Mouse (Mus musculus) forebrain, embryonic 14.5 days (tissue): ENCODE data around the gene Zcchc7. TPM values are rescaled to one million over a fixed set of nuclear protein-coding genes. Genes with fewer than 3 reads are reported as not detected.
"Not testable (repeated sequence)": the region's sequence is repeated elsewhere in the genome, so short reads cannot be mapped to it uniquely, and the experiment has no call there.

ENCODE experiments used
- ATAC-seq: fragments of 200-750 bp; cut with Nextera tagmentation; 2 replicates; pipeline ENCODE4 v1.8.0; 2017; ENCODE audit warnings: mild to moderate bottlenecking, moderate library complexity
- DNase-seq: peaks from one replicate; pipeline ENCODE4 v3.0.0-alpha.2; 2015; ENCODE audit warnings: low spot score
- H3K27ac ChIP-seq: fragments of 300-500 bp; sonication (generic); 2 replicates; pipeline ENCODE4 v1.5.1; 2014; ENCODE audit warnings: low read depth, mild to moderate bottlenecking, control low read depth, low read length, moderate library complexity
- H3K27me3 ChIP-seq: fragments of 300-500 bp; sonication (generic); replicated peaks from 2 replicates; pipeline ENCODE4 v1.6.1; 2014; ENCODE audit warnings: low read length, control low read depth, mixed read lengths; ENCODE audit not compliant: control insufficient read depth, insufficient read depth
- H3K36me3 ChIP-seq: fragments of 300-500 bp; sonication (generic); 2 replicates; pipeline ENCODE4 v1.6.1; 2014; ENCODE audit warnings: low read length, control low read depth; ENCODE audit not compliant: control insufficient read depth, insufficient read depth
- H3K4me1 ChIP-seq: fragments of 300-500 bp; sonication (generic); 2 replicates; pipeline ENCODE4 v1.6.1; 2014; ENCODE audit warnings: antibody characterized with exemption, low read length, control low read depth; ENCODE audit not compliant: control insufficient read depth, insufficient read depth
- H3K4me2 ChIP-seq: fragments of 300-500 bp; sonication (generic); 2 replicates; pipeline ENCODE4 v1.6.1; 2014; ENCODE audit warnings: mild to moderate bottlenecking, control low read depth, low read length
- H3K4me3 ChIP-seq: fragments of 300-500 bp; sonication (generic); 2 replicates; pipeline ENCODE4 v1.5.1; 2014; ENCODE audit warnings: low read depth, low read length, control low read depth
- H3K9ac ChIP-seq: fragments of 300-500 bp; sonication (generic); 2 replicates; pipeline ENCODE4 v1.6.1; 2014; ENCODE audit warnings: mild to moderate bottlenecking, low read length, control low read depth, moderate library complexity
- H3K9me3 ChIP-seq: fragments of 300-500 bp; sonication (generic); replicated peaks from 2 replicates; pipeline ENCODE4 v1.6.1; 2016; ENCODE audit warnings: low read length, control low read depth, mixed read lengths; ENCODE audit not compliant: control insufficient read depth
- WGBS: fragments of 180-500 bp; shearing (Covaris S2); extraction: QIAGEN DNeasy Blood & Tissue Kit; methylation state at CpG from one replicate; pipeline ENCODE4 v1.1.7; 2014; 5-methylcytosine and 5-hydroxymethylcytosine counted together
- polyA plus RNA-seq: library from polyadenylated mRNA; unstranded; fragments of >200 nt; fragmentation: Nextera tagmentation; extraction: Ambion mirVana; gene quantifications from 2 replicates; pipeline ENCODE4 v1.2.1, GENCODE M21; 2014

Gene Zcchc7
- polyA plus RNA-seq, 1 experiment from 2014 or later: 23.2 TPM

- H3K4me3 ChIP-seq: no peak overlapping the region
- no peaks in the 10 kb centered on the region for H3K4me1 ChIP-seq
- WGBS: 91% methylated on average over 4 of the region's 4 CpGs
- no peak for DNase-seq
- ATAC-seq: no peak
- peaks cover 24% of the 10 kb centered on the region for H3K27me3 ChIP-seq
- H3K9ac ChIP-seq: no peak overlapping the region
- no peak overlapping the region for H3K4me2 ChIP-seq
- H3K9me3 ChIP-seq: no peaks in the 10 kb centered on the region
- H3K36me3 ChIP-seq: no peaks in the 10 kb centered on the region
- no peak overlapping the region for H3K27ac ChIP-seq
Measured at GRCm38 (mm10) chr4:44721237-44721636, 34.4 kb upstream of the Zcchc7 start.

DNA sequence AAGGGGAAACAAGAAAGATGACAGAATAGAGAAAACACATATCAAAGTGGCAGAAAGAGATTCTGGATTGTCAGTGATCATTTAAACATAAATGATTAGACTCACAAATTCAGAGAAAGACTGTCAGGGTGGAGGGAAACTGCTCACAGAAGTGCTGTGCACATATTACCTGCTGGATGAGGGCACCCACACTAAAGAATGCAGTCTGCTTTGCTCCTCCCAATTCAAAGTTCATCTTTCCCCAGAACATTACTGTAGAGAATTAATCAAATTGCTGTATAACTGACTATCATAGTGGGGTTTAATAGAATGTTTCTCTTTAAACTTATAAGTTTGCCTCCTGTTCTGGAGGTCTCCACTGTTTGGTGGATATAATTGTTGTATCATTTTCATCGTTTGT is 15.2 kb upstream of the Zcchc7 start:
- no peak overlapping the region for H3K4me3 ChIP-seq
- ATAC-seq (no peak), DNase-seq (no peak)
- H3K9me3 ChIP-seq: no peaks in the 10 kb centered on the region
- WGBS: 81% methylated on average over 1 of the region's 1 CpGs
- no peak overlapping the region for H3K27ac ChIP-seq
- no peaks in the 10 kb centered on the region for H3K36me3 ChIP-seq
- no peaks in the 10 kb centered on the region for H3K4me1 ChIP-seq
- no peaks in the 10 kb centered on the region for H3K27me3 ChIP-seq
- no peak overlapping the region for H3K4me2 ChIP-seq
- no peak overlapping the region for H3K9ac ChIP-seq

DNA sequence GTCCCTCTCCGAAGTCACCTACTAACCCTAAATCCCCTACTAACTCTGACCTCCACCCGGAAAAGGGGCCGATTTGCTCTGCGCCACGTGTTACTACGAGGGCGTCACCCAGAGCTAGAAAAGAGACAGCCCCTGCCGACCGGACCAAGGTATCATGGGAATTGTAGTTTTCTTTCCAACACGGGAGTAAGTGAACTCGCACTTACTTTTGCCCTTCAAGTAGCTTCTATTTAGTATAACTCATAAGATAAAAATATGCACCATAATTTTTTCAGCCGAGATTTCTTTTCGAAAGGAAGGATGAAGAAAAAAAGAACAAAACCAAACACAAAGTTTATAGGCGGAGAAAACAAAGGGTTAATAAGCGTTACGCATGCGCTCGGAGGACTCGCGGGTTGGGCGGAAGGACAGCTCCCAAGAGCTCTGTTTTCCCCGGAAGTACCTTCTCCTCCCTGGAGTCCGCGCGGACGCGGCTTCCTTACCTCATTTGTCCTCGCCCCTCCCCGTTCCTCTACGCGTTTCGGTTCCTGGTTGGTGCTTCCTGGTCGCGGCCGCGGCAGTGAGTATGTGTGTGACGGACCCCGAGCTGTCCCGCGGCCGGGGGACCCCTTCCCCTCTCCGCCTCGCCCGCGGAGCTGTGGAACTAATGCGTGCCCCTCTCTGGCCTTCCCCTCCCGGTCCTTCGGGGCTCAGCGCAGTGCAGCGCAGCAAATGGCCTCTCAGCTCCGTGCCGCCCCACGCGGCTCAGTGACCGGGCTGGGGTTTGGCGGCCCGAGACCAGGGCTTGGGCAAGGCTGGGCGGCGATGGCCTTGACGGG is 666 bp downstream of the Zcchc7 start:
- DNase-seq: peak; percentile 98
- H3K4me3 ChIP-seq: peak overlapping the region; percentile 87
- H3K27ac ChIP-seq: peak overlapping the region; percentile 86
- H3K9ac ChIP-seq: peak overlapping the region; percentile 94
- no peaks in the 10 kb centered on the region for H3K9me3 ChIP-seq
- H3K4me2 ChIP-seq: peak overlapping the region; percentile 86
- peak; percentile 99 for ATAC-seq
- no peaks in the 10 kb centered on the region for H3K27me3 ChIP-seq
- H3K4me1 ChIP-seq: no peaks in the 10 kb centered on the region
- H3K36me3 ChIP-seq: no peaks in the 10 kb centered on the region
- under 1% methylated on average over 60 of the region's 60 CpGs for WGBS

DNA sequence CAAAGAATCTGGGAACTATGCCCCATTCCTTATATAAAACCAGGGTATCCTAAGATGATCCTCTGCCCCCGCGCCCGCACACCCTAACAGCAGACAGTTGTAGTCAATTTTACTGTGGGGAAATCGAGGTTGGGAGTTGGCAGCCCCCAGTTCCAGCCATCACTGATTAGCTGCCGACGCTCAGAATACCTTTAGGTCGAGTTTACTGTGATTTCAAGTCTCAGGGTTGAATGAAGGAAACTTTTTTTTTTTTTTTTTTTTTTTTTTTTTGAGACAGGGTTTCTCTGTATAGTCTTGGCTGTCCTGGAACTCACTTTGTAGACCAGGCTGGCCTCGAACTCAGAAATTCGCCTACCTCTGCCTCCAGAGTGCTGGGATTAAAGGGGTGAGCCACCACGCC is 1.5 kb downstream of the Zcchc7 start:
- not testable (repeated sequence) for H3K27me3 ChIP-seq, H3K9me3 ChIP-seq, H3K4me1 ChIP-seq, DNase-seq, ATAC-seq, H3K36me3 ChIP-seq
- peak overlapping the region; percentile 87 for H3K4me3 ChIP-seq
- H3K27ac ChIP-seq: peak overlapping the region; percentile 86
- 6% methylated on average over 10 of the region's 10 CpGs for WGBS
- peak overlapping the region; percentile 94 for H3K9ac ChIP-seq
- peak overlapping the region; percentile 86 for H3K4me2 ChIP-seq

DNA sequence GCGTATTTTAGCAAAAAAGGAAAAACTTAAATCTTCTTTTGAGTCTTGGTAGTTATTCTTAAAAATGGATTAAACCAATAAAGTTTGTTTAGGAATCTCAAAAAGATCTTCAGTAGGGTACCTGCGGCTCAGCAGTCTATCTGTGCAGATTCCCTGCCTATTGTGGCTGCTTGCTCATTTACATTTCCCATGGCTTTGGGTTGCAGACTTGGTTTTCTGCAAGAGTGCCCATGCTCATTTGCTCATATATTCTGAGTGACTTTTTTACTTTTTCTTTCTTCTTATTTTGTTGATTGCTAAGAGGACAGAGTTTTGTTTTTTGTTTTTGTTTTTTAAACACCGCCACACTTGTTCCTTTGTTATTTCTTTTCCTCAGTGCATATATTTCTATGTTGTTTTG is 19.2 kb downstream of the Zcchc7 start:
- H3K4me2 ChIP-seq: no peak overlapping the region
- no peak for ATAC-seq

GRCm38 (mm10) chr4:44776651-44777050 is 21.0 kb downstream of the Zcchc7 start:
- Histone ChIP-seq H3K36me3 (no peaks in the 10 kb centered on the region), H3K27me3 (no peaks in the 10 kb centered on the region), H3K4me3 (no peak overlapping the region), H3K9me3 (no peaks in the 10 kb centered on the region), H3K4me1 (peaks cover 3% of the 10 kb centered on the region; the same call in 1 of the 2 replicates), H3K9ac (no peak overlapping the region), H3K27ac (no peak overlapping the region), H3K4me2 (no peak overlapping the region)
- ATAC-seq: no peak
- DNase-seq: no peak
- 27% methylated on average over 2 of the region's 2 CpGs for WGBS

More for the DNA sequence above, 19.2 kb downstream of the Zcchc7 start:
- Histone ChIP-seq H3K36me3 (no peaks in the 10 kb centered on the region), H3K4me1 (peaks cover 3% of the 10 kb centered on the region; the same call in 1 of the 2 replicates), H3K9me3 (no peaks in the 10 kb centered on the region), H3K4me3 (no peak overlapping the region), H3K27me3 (no peaks in the 10 kb centered on the region), H3K9ac (no peak overlapping the region), H3K27ac (no peak overlapping the region)
- DNase-seq: no peak
- 63% methylated on average over 3 of the region's 3 CpGs for WGBS

GRCm38 (mm10) chr4:44777101-44777500 is 21.4 kb downstream of the Zcchc7 start:
- 79% methylated on average over 3 of the region's 3 CpGs for WGBS

GRCm38 (mm10) chr4:44777711-44778110 is 22.0 kb downstream of the Zcchc7 start:
- Histone ChIP-seq H3K36me3 (no peaks in the 10 kb centered on the region), H3K27ac (no peak overlapping the region), H3K9me3 (no peaks in the 10 kb centered on the region), H3K4me1 (peaks cover 3% of the 10 kb centered on the region; the same call in 1 of the 2 replicates), H3K9ac (no peak overlapping the region), H3K4me2 (no peak overlapping the region), H3K4me3 (no peak overlapping the region), H3K27me3 (no peaks in the 10 kb centered on the region)
- ATAC-seq (no peak), DNase-seq (no peak)

More at GRCm38 (mm10) chr4:44777101-44777500, 21.4 kb downstream of the Zcchc7 start:
- ATAC-seq: no peak
- peaks cover 3% of the 10 kb centered on the region; the same call in 1 of the 2 replicates for H3K4me1 ChIP-seq
- H3K27ac ChIP-seq: no peak overlapping the region
- H3K4me2 ChIP-seq: no peak overlapping the region
- no peak for DNase-seq
- no peaks in the 10 kb centered on the region for H3K27me3 ChIP-seq
- H3K4me3 ChIP-seq: no peak overlapping the region
- H3K9ac ChIP-seq: no peak overlapping the region
- no peaks in the 10 kb centered on the region for H3K36me3 ChIP-seq
- H3K9me3 ChIP-seq: no peaks in the 10 kb centered on the region

DNA sequence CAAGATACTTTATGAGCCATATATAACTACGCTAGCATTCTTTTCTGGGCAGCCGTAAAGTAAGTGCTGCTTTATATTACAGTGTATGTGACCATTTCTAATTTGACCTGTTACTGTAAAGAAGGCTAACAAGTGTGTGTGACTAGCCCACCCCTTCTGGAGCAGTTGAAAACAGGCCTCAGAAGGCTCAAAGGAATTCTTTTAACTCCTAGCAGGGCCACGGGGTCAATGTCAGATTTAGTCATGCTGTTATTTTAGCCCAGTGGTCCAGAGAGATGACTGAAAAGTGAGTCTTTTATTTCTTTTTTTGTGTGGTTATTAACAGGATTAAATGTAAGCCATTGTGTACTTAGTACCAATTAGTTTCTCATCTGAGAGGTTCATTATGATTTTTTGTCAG is 22.6 kb downstream of the Zcchc7 start:
- no peaks in the 10 kb centered on the region for H3K36me3 ChIP-seq
- H3K27ac ChIP-seq: no peak overlapping the region
- peaks cover 3% of the 10 kb centered on the region; the same call in 1 of the 2 replicates for H3K4me1 ChIP-seq
- no peak overlapping the region for H3K4me3 ChIP-seq
- no peaks in the 10 kb centered on the region for H3K27me3 ChIP-seq
- H3K9ac ChIP-seq: no peak overlapping the region
- 36% methylated on average over 3 of the region's 3 CpGs for WGBS
- DNase-seq (no peak), ATAC-seq (no peak)
- no peak overlapping the region for H3K4me2 ChIP-seq
- H3K9me3 ChIP-seq: no peaks in the 10 kb centered on the region
